Mouse (Mus musculus) neural tube, embryonic 15.5 days (tissue): ENCODE measurements around the gene Arsj. TPM values are rescaled to one million over a fixed set of nuclear protein-coding genes. Genes with fewer than 3 reads are reported as not detected.

Source experiments
- ATAC-seq: fragments of 200-750 bp; cut with Nextera tagmentation; 2 replicates; pipeline ENCODE4 v1.8.0; 2017; ENCODE audit warnings: mild to moderate bottlenecking, moderate TSS enrichment, moderate library complexity; ENCODE audit not compliant: low FRiP score
- H3K27ac ChIP-seq: fragments of 300-500 bp; sonication (generic); replicated peaks from 2 replicates; pipeline ENCODE4 v1.5.1; 2015; ENCODE audit warnings: mild to moderate bottlenecking, inconsistent platforms
- H3K27me3 ChIP-seq: fragments of 300-500 bp; sonication (generic); replicated peaks from 2 replicates; pipeline ENCODE4 v1.6.1; 2015; ENCODE audit warnings: inconsistent platforms
- H3K36me3 ChIP-seq: fragments of 300-500 bp; sonication (generic); 2 replicates; pipeline ENCODE4 v1.6.1; 2015; ENCODE audit warnings: inconsistent platforms
- H3K4me1 ChIP-seq: fragments of 300-500 bp; sonication (generic); 2 replicates; pipeline ENCODE4 v1.6.1; 2015; ENCODE audit warnings: inconsistent platforms
- H3K4me2 ChIP-seq: fragments of 300-500 bp; sonication (generic); 2 replicates; pipeline ENCODE4 v1.6.1; 2015; ENCODE audit warnings: inconsistent platforms, mild to moderate bottlenecking, moderate library complexity
- H3K4me3 ChIP-seq: fragments of 300-500 bp; sonication (generic); replicated peaks from 2 replicates; pipeline ENCODE4 v1.5.1; 2015; ENCODE audit warnings: mild to moderate bottlenecking, inconsistent platforms
- H3K9ac ChIP-seq: fragments of 300-500 bp; sonication (generic); replicated peaks from 2 replicates; pipeline ENCODE4 v1.6.1; 2015; ENCODE audit warnings: mild to moderate bottlenecking, inconsistent platforms
- H3K9me3 ChIP-seq: fragments of 300-500 bp; sonication (generic); replicated peaks from 2 replicates; pipeline ENCODE4 v1.6.1; 2016; ENCODE audit warnings: inconsistent platforms
- WGBS: fragments of 180-500 bp; shearing (Covaris S2); methylation state at CpG from one replicate; pipeline ENCODE4 v1.1.7; 2015; ENCODE audit warnings: mixed read lengths; 5-methylcytosine and 5-hydroxymethylcytosine counted together
- polyA plus RNA-seq: library from polyadenylated mRNA; unstranded; fragments of >200 nt; fragmentation: Nextera tagmentation; extraction: Ambion mirVana; gene quantifications from 2 replicates; pipeline ENCODE4 v1.2.1, GENCODE M21; 2015

Gene Arsj
- polyA plus RNA-seq = 0.73 and 1.1 TPM in 2 replicates

GRCm38 (mm10) chr3:126363568-126364505 lies at the start of gene Arsj:
TSS of gene Arsj (plus strand) at chr3:126363684.
- WGBS = 16% methylated on average over 41 of the region's 41 CpGs
- H3K4me3 ChIP-seq = peak within 1 kb of the TSS; percentile 46
- H3K27ac ChIP-seq = no peak within 1 kb of the TSS
- peak within 1 kb of the TSS; percentile 57 for H3K9ac ChIP-seq
- H3K4me1 ChIP-seq = peaks cover 9% of the 10 kb centered on the region; the same call in 1 of the 2 replicates
- H3K4me2 ChIP-seq = peak within 1 kb of the TSS; percentile 91
- peaks cover 4% of the 10 kb centered on the region for H3K27me3 ChIP-seq
- ATAC-seq = peak; percentile 73; the same call in 1 of the 2 replicates
- no peaks in the 10 kb centered on the region for H3K9me3 ChIP-seq
- no peaks in the 10 kb centered on the region for H3K36me3 ChIP-seq

- H3K4me3 ChIP-seq = no peak overlapping the region
- H3K36me3 ChIP-seq = no peaks in the 10 kb centered on the region
- no peak for ATAC-seq
- 37% methylated on average over 4 of the region's 4 CpGs for WGBS
- no peaks in the 10 kb centered on the region for H3K9me3 ChIP-seq
- H3K27ac ChIP-seq = no peak overlapping the region
- 0 out of 2 replicates have a peak, but pooled peaks cover 3% of the 10 kb centered on the region for H3K4me1 ChIP-seq
- no peaks in the 10 kb centered on the region for H3K27me3 ChIP-seq
- H3K4me2 ChIP-seq = no peak overlapping the region
- H3K9ac ChIP-seq = no peak overlapping the region
These were observed 38.5 kb upstream of the Arsj start for GRCm38 (mm10) chr3:126324872-126325498.

GRCm38 (mm10) chr3:126325891-126326627 lies 37.4 kb upstream of the Arsj start:
- ATAC-seq = no peak
- Histone ChIP-seq H3K27ac (no peak overlapping the region), H3K4me1 (0 out of 2 replicates have a peak, but pooled peaks cover 3% of the 10 kb centered on the region), H3K36me3 (no peaks in the 10 kb centered on the region), H3K9me3 (no peaks in the 10 kb centered on the region), H3K27me3 (no peaks in the 10 kb centered on the region), H3K4me3 (no peak overlapping the region), H3K9ac (no peak overlapping the region), H3K4me2 (no peak overlapping the region)
- 62% methylated on average over 4 of the region's 4 CpGs for WGBS

- no peak overlapping the region for H3K4me3 ChIP-seq
- WGBS = 79% methylated on average over 2 of the region's 2 CpGs
These were observed 36.7 kb upstream of the Arsj start for GRCm38 (mm10) chr3:126326628-126327325.

GRCm38 (mm10) chr3:126335329-126335728 lies 28.2 kb upstream of the Arsj start:
- WGBS = 62% methylated on average over 4 of the region's 4 CpGs
- no peak overlapping the region for H3K27ac ChIP-seq
- no peaks in the 10 kb centered on the region for H3K9me3 ChIP-seq
- H3K27me3 ChIP-seq = no peaks in the 10 kb centered on the region
- no peak overlapping the region for H3K9ac ChIP-seq
- H3K4me1 ChIP-seq = no peaks in the 10 kb centered on the region
- H3K4me3 ChIP-seq = no peak overlapping the region
- no peak overlapping the region for H3K4me2 ChIP-seq
- ATAC-seq = no peak
- H3K36me3 ChIP-seq = no peaks in the 10 kb centered on the region

More at GRCm38 (mm10) chr3:126326628-126327325, 36.7 kb upstream of the Arsj start:
- Histone ChIP-seq H3K27ac (no peak overlapping the region), H3K36me3 (no peaks in the 10 kb centered on the region), H3K9ac (no peak overlapping the region), H3K4me1 (0 out of 2 replicates have a peak, but pooled peaks cover 3% of the 10 kb centered on the region), H3K27me3 (no peaks in the 10 kb centered on the region), H3K4me2 (no peak overlapping the region), H3K9me3 (no peaks in the 10 kb centered on the region)
- no peak for ATAC-seq

GRCm38 (mm10) chr3:126344745-126345144 lies 18.7 kb upstream of the Arsj start:
- no peak overlapping the region for H3K27ac ChIP-seq

GRCm38 (mm10) chr3:126359760-126360159 lies 3.7 kb upstream of the Arsj start:
- H3K4me2 ChIP-seq = no peak overlapping the region
- no peak for ATAC-seq
- H3K4me3 ChIP-seq = no peak overlapping the region
- 50% methylated on average over 1 of the region's 1 CpGs for WGBS
- H3K36me3 ChIP-seq = no peaks in the 10 kb centered on the region
- peaks cover 9% of the 10 kb centered on the region; the same call in 1 of the 2 replicates for H3K4me1 ChIP-seq
- H3K9ac ChIP-seq = no peak overlapping the region
- no peak overlapping the region for H3K27ac ChIP-seq
- peaks cover 4% of the 10 kb centered on the region for H3K27me3 ChIP-seq
- H3K9me3 ChIP-seq = no peaks in the 10 kb centered on the region

More at GRCm38 (mm10) chr3:126344745-126345144, 18.7 kb upstream of the Arsj start:
- Histone ChIP-seq H3K4me3 (no peak overlapping the region), H3K4me1 (no peaks in the 10 kb centered on the region), H3K36me3 (no peaks in the 10 kb centered on the region), H3K27me3 (no peaks in the 10 kb centered on the region), H3K4me2 (no peak overlapping the region), H3K9ac (no peak overlapping the region), H3K9me3 (no peaks in the 10 kb centered on the region)
- WGBS = 97% methylated on average over 1 of the region's 1 CpGs
- ATAC-seq = no peak

- Histone ChIP-seq H3K27ac (no peak overlapping the region), H3K36me3 (no peaks in the 10 kb centered on the region), H3K4me3 (no peak overlapping the region), H3K27me3 (peaks cover 4% of the 10 kb centered on the region), H3K4me2 (no peak overlapping the region), H3K4me1 (peaks cover 9% of the 10 kb centered on the region; the same call in 1 of the 2 replicates), H3K9ac (no peak overlapping the region), H3K9me3 (no peaks in the 10 kb centered on the region)
- 91% methylated on average over 2 of the region's 2 CpGs for WGBS
- no peak for ATAC-seq
These were observed 1.1 kb upstream of the Arsj start for GRCm38 (mm10) chr3:126362392-126362791.

GRCm38 (mm10) chr3:126362931-126363525 lies 456 bp upstream of the Arsj start:
- H3K4me3 ChIP-seq = peak overlapping the region; percentile 46; the same call in 1 of the 2 replicates

GRCm38 (mm10) chr3:126364555-126364954 lies 1.1 kb downstream of the Arsj start:
- Histone ChIP-seq H3K27ac (no peak overlapping the region), H3K4me2 (peak overlapping the region; percentile 91), H3K27me3 (peaks cover 4% of the 10 kb centered on the region), H3K9me3 (no peaks in the 10 kb centered on the region), H3K4me3 (peak overlapping the region; percentile 46; the same call in 1 of the 2 replicates), H3K9ac (no peak overlapping the region), H3K36me3 (no peaks in the 10 kb centered on the region), H3K4me1 (peaks cover 9% of the 10 kb centered on the region; the same call in 1 of the 2 replicates)
- ATAC-seq = no peak
- WGBS = 86% methylated on average over 7 of the region's 7 CpGs

More at GRCm38 (mm10) chr3:126362931-126363525, 456 bp upstream of the Arsj start:
- peak overlapping the region; percentile 91 for H3K4me2 ChIP-seq
- no peak for ATAC-seq
- peaks cover 9% of the 10 kb centered on the region; the same call in 1 of the 2 replicates for H3K4me1 ChIP-seq
- no peaks in the 10 kb centered on the region for H3K36me3 ChIP-seq
- H3K9ac ChIP-seq = no peak overlapping the region
- 81% methylated on average over 11 of the region's 11 CpGs for WGBS
- peaks cover 4% of the 10 kb centered on the region for H3K27me3 ChIP-seq
- no peaks in the 10 kb centered on the region for H3K9me3 ChIP-seq
- no peak overlapping the region for H3K27ac ChIP-seq
